Mouse (Mus musculus) small intestine, adult 2 months (tissue): ENCODE measurements around the gene Dclre1c.

Source experiments
- CTCF ChIP-seq: fragments of 200-500 bp; IDR thresholded peaks from 2 replicates; pipeline ENCODE4 v1.5.1; 2012; ENCODE audit warnings: low read depth, mild to moderate bottlenecking, control low read depth, inconsistent platforms, low read length, moderate library complexity, mixed read lengths; ENCODE audit not compliant: insufficient replicate concordance, insufficient read length; ENCODE audit errors: extremely low read depth
- POLR2A ChIP-seq: fragments of 200-500 bp; IDR thresholded peaks from 2 replicates; pipeline ENCODE4 v1.6.1; 2012; ENCODE audit warnings: low read depth, mild to moderate bottlenecking, control low read depth, inconsistent platforms, low read length, moderate library complexity

DNA sequence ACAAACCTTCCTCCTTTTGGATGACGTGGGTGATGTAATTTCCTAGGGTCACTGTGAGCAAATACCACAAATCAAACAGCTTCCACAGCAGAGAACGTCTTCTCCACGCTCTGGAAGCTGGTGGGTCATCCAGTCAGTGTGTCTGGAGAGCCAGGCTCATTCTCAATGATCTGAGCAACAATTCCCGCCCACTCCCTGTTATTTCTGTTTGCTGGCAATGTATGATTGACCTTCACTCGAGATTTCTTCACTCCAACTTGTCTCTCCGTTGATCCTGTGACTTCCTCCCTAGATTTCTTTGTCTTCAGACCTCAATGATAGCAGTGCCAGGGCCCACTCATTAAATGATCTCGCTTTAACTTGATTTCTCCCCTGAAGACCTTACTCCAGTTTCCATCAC lies 16.2 kb upstream of the Dclre1c start:
- no peak for TF ChIP-seq POLR2A
- TF ChIP-seq CTCF: no peak
